Mouse (Mus musculus) midbrain, embryonic 11.5 days (tissue): ENCODE measurements around the gene Myg1. TPM values are rescaled to one million over a fixed set of nuclear protein-coding genes. Genes with fewer than 3 reads are reported as not detected.

ENCODE experiments used
- polyA plus RNA-seq: library from polyadenylated mRNA; unstranded; fragments of >200 nt; fragmentation: Nextera tagmentation; extraction: Ambion mirVana; gene quantifications from 2 replicates; pipeline ENCODE4 v1.2.1, GENCODE M21; 2014

Myg1 gene
- polyA plus RNA-seq, 1 experiment from 2014 or later = 99.5 TPM

Other genes starting within 250 kb of the Myg1 start
- 7.5 TPM in 2 replicates for gene Tns2, start 231.3 kb upstream of the Myg1 start, polyA plus RNA-seq
- gene Spryd3, start 195.5 kb upstream of the Myg1 start, polyA plus RNA-seq = 9.8 and 10.5 TPM in 2 replicates
- gene Igfbp6, start 187.3 kb upstream of the Myg1 start, polyA plus RNA-seq = 0.34 and 0.40 TPM in 2 replicates
- not detected in 2 replicates for gene Soat2, start 181.2 kb upstream of the Myg1 start, polyA plus RNA-seq
- 58.9 and 61.1 TPM in 2 replicates for gene Zfp740, start 128.5 kb upstream of the Myg1 start, polyA plus RNA-seq
- 21.9 and 25.9 TPM in 2 replicates for gene Csad, start 127.0 kb upstream of the Myg1 start, polyA plus RNA-seq
- gene Itgb7, start 99.8 kb upstream of the Myg1 start, polyA plus RNA-seq = 0.15 and 0.55 TPM in 2 replicates
- 10.1 and 10.5 TPM in 2 replicates for gene Rarg, start 74.2 kb upstream of the Myg1 start, polyA plus RNA-seq
- gene Gm9918, start 61.1 kb upstream of the Myg1 start, polyA plus RNA-seq = 0.15 and 0.23 TPM in 2 replicates
- gene Mfsd5, start 52.3 kb upstream of the Myg1 start, polyA plus RNA-seq = 50.8 and 53.0 TPM in 2 replicates
- gene Espl1, start 35.4 kb upstream of the Myg1 start, polyA plus RNA-seq = 29.4 and 33.3 TPM in 2 replicates
- 404 and 408 TPM in 2 replicates for gene Pfdn5, start 5.6 kb upstream of the Myg1 start, polyA plus RNA-seq
- gene Aaas, start 19.1 kb downstream of the Myg1 start, polyA plus RNA-seq = 76.5 and 82.5 TPM in 2 replicates
- gene Sp7, start 35.5 kb downstream of the Myg1 start, polyA plus RNA-seq = 0.51 and 0.90 TPM in 2 replicates
- 11.2 and 11.7 TPM in 2 replicates for gene Sp1, start 74.4 kb downstream of the Myg1 start, polyA plus RNA-seq
- gene Amhr2, start 113.7 kb downstream of the Myg1 start, polyA plus RNA-seq = 0.37 TPM in 1 of 2 replicates, not detected in the other
- 92.7 and 110 TPM in 2 replicates for gene Prr13, start 127.3 kb downstream of the Myg1 start, polyA plus RNA-seq
- 234 and 255 TPM in 2 replicates for gene Pcbp2, start 138.8 kb downstream of the Myg1 start, polyA plus RNA-seq
- gene Gm10337, start 172.0 kb downstream of the Myg1 start, polyA plus RNA-seq = 6.7 TPM in 1 of 2 replicates, not detected in the other
- 16.4 and 19.7 TPM in 2 replicates for gene Map3k12, start 185.4 kb downstream of the Myg1 start, polyA plus RNA-seq
- 91.2 and 96.6 TPM in 2 replicates for gene Tarbp2, start 186.5 kb downstream of the Myg1 start, polyA plus RNA-seq
- gene Npff, start 193.2 kb downstream of the Myg1 start, polyA plus RNA-seq = 0.98 and 1.9 TPM in 2 replicates